7 mouse cellular contexts compared by ENCODE assay signal in the genomic region with DNA sequence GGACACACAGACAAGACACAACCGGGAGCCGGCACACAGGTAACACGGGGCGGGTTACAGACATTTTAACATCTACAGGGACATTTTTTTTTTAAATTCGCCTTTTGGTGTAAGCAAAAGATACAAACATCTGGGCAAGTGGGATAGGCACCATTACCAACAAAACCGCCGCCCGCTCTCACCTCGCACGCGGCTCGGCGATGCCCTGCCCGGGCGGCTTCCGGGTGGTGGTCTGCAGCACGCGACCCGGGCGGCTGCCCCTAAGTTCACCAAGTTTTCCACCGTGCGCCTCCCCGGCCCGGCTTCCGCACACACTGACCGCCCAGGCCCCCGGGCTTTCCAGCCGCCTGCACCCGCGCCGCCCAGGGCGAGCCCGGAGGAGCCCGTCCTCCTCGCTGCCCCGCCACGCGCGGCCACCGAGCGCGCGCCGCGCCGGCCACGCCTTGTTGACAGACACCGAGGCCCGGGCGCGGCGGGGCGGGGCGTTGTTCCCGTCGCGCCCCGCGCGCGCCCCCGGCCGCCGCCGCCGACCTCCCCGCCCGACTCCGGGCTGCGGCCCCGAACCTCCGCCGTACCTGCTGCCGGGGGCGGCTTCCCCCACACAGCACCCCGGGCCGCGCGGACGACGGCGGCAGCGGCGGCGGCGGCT. TPM values are rescaled to one million over a fixed set of nuclear protein-coding genes. Genes with fewer than 3 reads are reported as not detected.
DNase-seq lines count a peak whose midpoint lies in the region; ATAC-seq and TF ChIP-seq lines count a peak whose summit lies in the region.

No protein-coding gene starts in this region.

- peak overlapping the region; percentile 98 for H3K9ac ChIP-seq in intestine, embryonic 15.5 days
- peak overlapping the region; percentile 99 for H3K9ac ChIP-seq in limb, embryonic 11.5 days (ENCODE audit: low read length)
- peak overlapping the region; percentile 96 for H3K9ac ChIP-seq in midbrain, embryonic 13.5 days (replicated peaks)

- 1% methylated on average over 51 of the region's 86 CpGs for WGBS in intestine, embryonic 15.5 days
- WGBS in limb, embryonic 11.5 days, result 0% methylated on average over 59 of the region's 86 CpGs
- WGBS in midbrain, embryonic 13.5 days, result under 1% methylated on average over 78 of the region's 86 CpGs
- 1% methylated on average over 86 of the region's 86 CpGs for WGBS in small intestine, adult 2 months

- no peaks in the 10 kb centered on the region for H3K9me3 ChIP-seq in intestine, embryonic 15.5 days
- no peaks in the 10 kb centered on the region for H3K9me3 ChIP-seq in limb, embryonic 11.5 days (ENCODE audit: control insufficient read depth, low read length)
- H3K9me3 ChIP-seq in midbrain, embryonic 13.5 days, result no peaks in the 10 kb centered on the region

- H3K27ac ChIP-seq in intestine, embryonic 15.5 days, result peak overlapping the region; percentile 99
- H3K27ac ChIP-seq in limb, embryonic 11.5 days (replicated peaks; ENCODE audit: low read depth, low read length), result peak overlapping the region; percentile 99
- peak overlapping the region; percentile 99 for H3K27ac ChIP-seq in midbrain, embryonic 13.5 days
- peak overlapping the region; percentile 98 for H3K27ac ChIP-seq in small intestine, adult 2 months (ENCODE audit: insufficient read depth, low read depth, low read length)

- TF ChIP-seq CTCF in small intestine, adult 2 months (IDR thresholded peaks at IDR 0.05; ENCODE audit: extremely low read depth, insufficient read length, insufficient replicate concordance, low read depth, low read length), result 0 out of 2 replicates have a peak, but pooled peaks have one; percentile 6

- no peaks in the 10 kb centered on the region for H3K36me3 ChIP-seq in intestine, embryonic 15.5 days
- H3K36me3 ChIP-seq in limb, embryonic 11.5 days (ENCODE audit: control insufficient read depth, insufficient read depth, low read length), result no peaks in the 10 kb centered on the region; the same call in 1 of the 2 replicates
- peaks cover 7% of the 10 kb centered on the region; the same call in 1 of the 2 replicates for H3K36me3 ChIP-seq in midbrain, embryonic 13.5 days
- peaks cover 7% of the 10 kb centered on the region for H3K36me3 ChIP-seq in small intestine, adult 2 months (ENCODE audit: control insufficient read depth, insufficient read depth, low read length)

- peak; percentile 79 for DNase-seq in adrenal gland, adult 8-10 months
- DNase-seq in embryo, embryonic 10.5 days (ENCODE audit: low spot score), result peak; percentile 86
- peak; percentile 87 for DNase-seq in gastrocnemius, postnatal 25 days
- peak; percentile 87 for DNase-seq in limb, embryonic 11.5 days (ENCODE audit: low spot score)

- H3K4me1 ChIP-seq in intestine, embryonic 15.5 days (replicated peaks), result peaks cover 15% of the 10 kb centered on the region; the same call in 1 of the 2 replicates
- no peaks in the 10 kb centered on the region for H3K4me1 ChIP-seq in limb, embryonic 11.5 days (ENCODE audit: control insufficient read depth, insufficient read depth, low read length)
- peaks cover 33% of the 10 kb centered on the region for H3K4me1 ChIP-seq in midbrain, embryonic 13.5 days (replicated peaks)
- H3K4me1 ChIP-seq in small intestine, adult 2 months (ENCODE audit: control insufficient read depth, insufficient read depth, insufficient read length, low read length), result peaks cover 20% of the 10 kb centered on the region

- H3K4me2 ChIP-seq in intestine, embryonic 15.5 days (replicated peaks), result peak overlapping the region; percentile 61
- peak overlapping the region; percentile 62 for H3K4me2 ChIP-seq in limb, embryonic 11.5 days (ENCODE audit: low read depth, severe bottlenecking)
- peak overlapping the region; percentile 67 for H3K4me2 ChIP-seq in midbrain, embryonic 13.5 days (replicated peaks)

- H3K27me3 ChIP-seq in intestine, embryonic 15.5 days (replicated peaks), result no peaks in the 10 kb centered on the region
- H3K27me3 ChIP-seq in limb, embryonic 11.5 days (ENCODE audit: control insufficient read depth, insufficient read depth, low read length), result no peaks in the 10 kb centered on the region
- no peaks in the 10 kb centered on the region for H3K27me3 ChIP-seq in midbrain, embryonic 13.5 days
- H3K27me3 ChIP-seq in small intestine, adult 2 months (ENCODE audit: control insufficient read depth, insufficient read depth, low read length), result no peaks in the 10 kb centered on the region

- ATAC-seq in intestine, embryonic 15.5 days, result peak; percentile 87
- ATAC-seq in limb, embryonic 11.5 days (ENCODE audit: insufficient number of reproducible peaks, low FRiP score, low TSS enrichment, low read depth), result peak; percentile 82
- ATAC-seq in midbrain, embryonic 13.5 days, result peak; percentile 88

- TF ChIP-seq POLR2A in small intestine, adult 2 months (IDR thresholded peaks at IDR 0.05; ENCODE audit: low read depth, low read length), result peak; percentile 48

- H3K4me3 ChIP-seq in intestine, embryonic 15.5 days (replicated peaks), result peak overlapping the region; percentile 88
- peak overlapping the region; percentile 85 for H3K4me3 ChIP-seq in limb, embryonic 11.5 days (ENCODE audit: low read depth, low read length)
- H3K4me3 ChIP-seq in midbrain, embryonic 13.5 days (replicated peaks), result peak overlapping the region; percentile 88
- H3K4me3 ChIP-seq in small intestine, adult 2 months (ENCODE audit: low read depth, low read length), result peak overlapping the region; percentile 97

RNA-seq across cellular contexts. Expression of gene Fbxl3, which starts 0.7 kb away (rescaled TPM):
- total RNA-seq in adrenal gland, adult 8-10 months (2022), result 10 to 100 TPM; 60.2 to 93.4 (median 85.3) TPM
- 10 to 100 TPM; 38.3 to 40.6 TPM for total RNA-seq in gastrocnemius, postnatal 25 days (2021)
- polyA plus RNA-seq in intestine, embryonic 15.5 days (2015; fragmentation: Nextera tagmentation; extraction: Ambion mirVana), result 22.4 and 23.0 TPM in 2 replicates
- polyA plus RNA-seq in limb, embryonic 11.5 days (2014; fragmentation: Nextera tagmentation; extraction: Ambion mirVana), result 24.0 and 25.2 TPM in 2 replicates
- polyA plus RNA-seq in midbrain, embryonic 13.5 days (2015; fragmentation: Nextera tagmentation; extraction: Ambion mirVana), result 21.7 and 23.8 TPM in 2 replicates
- 28.2 and 79.8 TPM in 2 replicates for polyA plus RNA-seq in small intestine, adult 2 months (2012; rRNA removed)

RNA-seq across cellular contexts. Expression of gene Cln5, which starts 28.7 kb away (rescaled TPM):
- total RNA-seq in adrenal gland, adult 8-10 months (2022), result 10 to 100 TPM; 25.5 to 36.2 (median 31.6) TPM
- total RNA-seq in gastrocnemius, postnatal 25 days (2021), result 10 to 100 TPM in 1 of 2 experiments, 1 to 10 TPM in 1; 8.7 to 10.6 TPM
- polyA plus RNA-seq in intestine, embryonic 15.5 days (2015; fragmentation: Nextera tagmentation; extraction: Ambion mirVana), result 29.0 and 29.6 TPM in 2 replicates
- polyA plus RNA-seq in limb, embryonic 11.5 days (2014; fragmentation: Nextera tagmentation; extraction: Ambion mirVana), result 27.9 and 29.8 TPM in 2 replicates
- 12.9 and 13.8 TPM in 2 replicates for polyA plus RNA-seq in midbrain, embryonic 13.5 days (2015; fragmentation: Nextera tagmentation; extraction: Ambion mirVana)
- 7.2 and 15.9 TPM in 2 replicates for polyA plus RNA-seq in small intestine, adult 2 months (2012; rRNA removed)

RNA-seq across cellular contexts. Expression of gene Acod1, which starts 51.9 kb away (rescaled TPM):
- total RNA-seq in adrenal gland, adult 8-10 months (2022), result under 1 TPM in 1 of 4 experiments, not detected in 3; 0.20 TPM
- total RNA-seq in gastrocnemius, postnatal 25 days (2021), result not detected
- 0.06 and 0.08 TPM in 2 replicates for polyA plus RNA-seq in intestine, embryonic 15.5 days (2015; fragmentation: Nextera tagmentation; extraction: Ambion mirVana)
- polyA plus RNA-seq in limb, embryonic 11.5 days (2014; fragmentation: Nextera tagmentation; extraction: Ambion mirVana), result not detected in 2 replicates
- polyA plus RNA-seq in midbrain, embryonic 13.5 days (2015; fragmentation: Nextera tagmentation; extraction: Ambion mirVana), result not detected in 2 replicates
- polyA plus RNA-seq in small intestine, adult 2 months (2012; rRNA removed), result 0.22 and 0.74 TPM in 2 replicates

Comparison
In these comparisons a context has a peak if more than half of its experiments do, and no peak if none do; other contexts are left out.
1. Peak in every context shown above with its lines: DNase-seq, ATAC-seq, H3K4me3 ChIP-seq and H3K27ac ChIP-seq.